Mouse (Mus musculus) liver, adult 2 months (tissue): ENCODE measurements around the gene Thsd1.

ENCODE experiments used
- CTCF ChIP-seq: fragments of 200-500 bp; IDR thresholded peaks from 2 replicates; pipeline ENCODE4 v1.5.1; 2011; ENCODE audit warnings: low read depth, low read length, control low read depth
- POLR2A ChIP-seq: fragments of 200-500 bp; IDR thresholded peaks from 2 replicates; pipeline ENCODE4 v1.6.1; 2011; ENCODE audit warnings: low read length, control low read depth; ENCODE audit not compliant: insufficient read depth; ENCODE audit errors: extremely low read depth

DNA sequence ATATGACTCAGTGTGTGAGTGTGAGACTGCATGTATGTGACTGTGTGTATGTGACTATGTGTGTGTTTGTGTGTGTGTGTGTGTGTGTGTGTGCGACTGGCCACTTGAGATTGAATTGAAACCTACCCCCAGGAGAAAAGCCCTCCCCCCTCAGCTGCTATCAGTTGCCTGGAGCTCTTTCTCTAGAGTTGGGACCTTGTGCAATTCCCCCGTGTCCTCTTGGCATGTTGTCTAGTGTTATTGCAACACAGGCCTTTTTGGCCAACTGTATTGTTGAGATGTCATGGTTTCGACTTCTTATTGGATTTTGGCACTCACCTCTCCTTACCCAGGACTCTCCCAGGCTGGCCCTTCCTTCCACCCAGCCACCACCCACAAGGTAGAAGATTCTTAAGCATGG is 35.2 kb downstream of the Thsd1 start:
- TF ChIP-seq POLR2A (no peak), CTCF (no peak)
